Mouse (Mus musculus): ENCODE measurements around the gene Actl6a. TPM values are rescaled to one million over a fixed set of nuclear protein-coding genes. Genes with fewer than 3 reads are reported as not detected.
"Not testable (repeated sequence)": the region's sequence is repeated elsewhere in the genome, so short reads cannot be mapped to it uniquely, and the experiment has no call there.

The Actl6a gene
- polyA plus RNA-seq, 1 experiment: 18.9 TPM

- Histone ChIP-seq H3K4me1 (ENCODE audit: control insufficient read depth, insufficient read depth, low read length) (peaks cover 5% of the 10 kb centered on the region; the same call in 1 of the 2 replicates), H3K4me3 (replicated peaks; ENCODE audit: extremely low read depth, low read depth, low read length) (peak within 1 kb of the TSS; percentile 94)
- no peak for DNase-seq
- TF ChIP-seq POLR2A (IDR thresholded peaks at IDR 0.05; ENCODE audit: borderline replicate concordance, extremely low read depth, low read depth, low read length) (no peak), CTCF (IDR thresholded peaks at IDR 0.05; ENCODE audit: insufficient read depth, low read length) (no peak)
- 1% methylated on average over 31 of the region's 31 CpGs for WGBS
Observed at GRCm38 (mm10) chr3:32737172-32737655, 31.1 kb downstream of the Actl6a start, which contains the start of gene Mrpl47. TSS of gene Mrpl47 (minus strand) at chr3:32737605.

- WGBS: 84% methylated on average over 5 of the region's 5 CpGs
- Histone ChIP-seq H3K4me3 (replicated peaks; ENCODE audit: extremely low read depth, low read depth, low read length) (no peak overlapping the region), H3K4me1 (ENCODE audit: control insufficient read depth, insufficient read depth, low read length) (peaks cover 5% of the 10 kb centered on the region; the same call in 1 of the 2 replicates)
- TF ChIP-seq CTCF (IDR thresholded peaks at IDR 0.05; ENCODE audit: insufficient read depth, low read length): no peak
- TF ChIP-seq POLR2A (IDR thresholded peaks at IDR 0.05; ENCODE audit: borderline replicate concordance, extremely low read depth, low read depth, low read length): no peak
- DNase-seq: no peak
Observed at GRCm38 (mm10) chr3:32738549-32738948, 32.5 kb downstream of the Actl6a start.

GRCm38 (mm10) chr3:32742276-32742780 is 36.2 kb downstream of the Actl6a start:
- no peak for TF ChIP-seq POLR2A (IDR thresholded peaks at IDR 0.05; ENCODE audit: borderline replicate concordance, extremely low read depth, low read depth, low read length)
- no peak for TF ChIP-seq CTCF (IDR thresholded peaks at IDR 0.05; ENCODE audit: insufficient read depth, low read length)
- Histone ChIP-seq H3K4me3 (replicated peaks; ENCODE audit: extremely low read depth, low read depth, low read length) (no peak overlapping the region), H3K4me1 (ENCODE audit: control insufficient read depth, insufficient read depth, low read length) (0 out of 2 replicates have a peak, but pooled peaks cover 2% of the 10 kb centered on the region)
- WGBS: 51% methylated on average over 2 of the region's 2 CpGs
- DNase-seq: no peak

- no peak overlapping the region for H3K4me3 ChIP-seq (replicated peaks; ENCODE audit: extremely low read depth, low read depth, low read length)
- 89% methylated on average over 6 of the region's 6 CpGs for WGBS
- TF ChIP-seq CTCF (IDR thresholded peaks at IDR 0.05; ENCODE audit: insufficient read depth, low read length): no peak
- no peak for TF ChIP-seq POLR2A (IDR thresholded peaks at IDR 0.05; ENCODE audit: borderline replicate concordance, extremely low read depth, low read depth, low read length)
- DNase-seq: no peak
- no peaks in the 10 kb centered on the region for H3K4me1 ChIP-seq (ENCODE audit: control insufficient read depth, insufficient read depth, low read length)
Observed at GRCm38 (mm10) chr3:32745001-32745400, 38.9 kb downstream of the Actl6a start.

GRCm38 (mm10) chr3:32745426-32745825 is 39.3 kb downstream of the Actl6a start:
- not testable (repeated sequence) for H3K4me3 ChIP-seq (replicated peaks; ENCODE audit: extremely low read depth, low read depth, low read length); H3K4me1 ChIP-seq (ENCODE audit: control insufficient read depth, insufficient read depth, low read length)

GRCm38 (mm10) chr3:32748384-32748783 is 42.3 kb downstream of the Actl6a start:
- no peak for DNase-seq
- no peak overlapping the region for H3K4me3 ChIP-seq (replicated peaks; ENCODE audit: extremely low read depth, low read depth, low read length)
- TF ChIP-seq CTCF (IDR thresholded peaks at IDR 0.05; ENCODE audit: insufficient read depth, low read length): no peak
- TF ChIP-seq POLR2A (IDR thresholded peaks at IDR 0.05; ENCODE audit: borderline replicate concordance, extremely low read depth, low read depth, low read length): no peak
- 90% methylated on average over 9 of the region's 9 CpGs for WGBS
- no peaks in the 10 kb centered on the region for H3K4me1 ChIP-seq (ENCODE audit: control insufficient read depth, insufficient read depth, low read length)

More at GRCm38 (mm10) chr3:32745426-32745825, 39.3 kb downstream of the Actl6a start:
- DNase-seq: not testable (repeated sequence)

- 97% methylated on average over 4 of the region's 4 CpGs for WGBS
- H3K4me3 ChIP-seq (replicated peaks; ENCODE audit: extremely low read depth, low read depth, low read length): no peak overlapping the region
- H3K4me1 ChIP-seq (ENCODE audit: control insufficient read depth, insufficient read depth, low read length): no peaks in the 10 kb centered on the region
- no peak for DNase-seq
- TF ChIP-seq POLR2A (IDR thresholded peaks at IDR 0.05; ENCODE audit: borderline replicate concordance, extremely low read depth, low read depth, low read length) (no peak), CTCF (IDR thresholded peaks at IDR 0.05; ENCODE audit: insufficient read depth, low read length) (no peak)
Observed at GRCm38 (mm10) chr3:32749820-32750579, 43.9 kb downstream of the Actl6a start.

- TF ChIP-seq POLR2A (IDR thresholded peaks at IDR 0.05; ENCODE audit: borderline replicate concordance, extremely low read depth, low read depth, low read length): no peak
- TF ChIP-seq CTCF (IDR thresholded peaks at IDR 0.05; ENCODE audit: insufficient read depth, low read length): no peak
- WGBS: 84% methylated on average over 3 of the region's 3 CpGs
- no peak for DNase-seq
- Histone ChIP-seq H3K4me1 (ENCODE audit: control insufficient read depth, insufficient read depth, low read length) (no peaks in the 10 kb centered on the region), H3K4me3 (replicated peaks; ENCODE audit: extremely low read depth, low read depth, low read length) (no peak overlapping the region)
Observed at GRCm38 (mm10) chr3:32754384-32754915, 48.4 kb downstream of the Actl6a start.

- TF ChIP-seq CTCF (IDR thresholded peaks at IDR 0.05; ENCODE audit: insufficient read depth, low read length) (no peak), POLR2A (IDR thresholded peaks at IDR 0.05; ENCODE audit: borderline replicate concordance, extremely low read depth, low read depth, low read length) (no peak)
- WGBS: 76% methylated on average over 5 of the region's 5 CpGs
- Histone ChIP-seq H3K4me1 (ENCODE audit: control insufficient read depth, insufficient read depth, low read length) (no peaks in the 10 kb centered on the region), H3K4me3 (replicated peaks; ENCODE audit: extremely low read depth, low read depth, low read length) (no peak overlapping the region)
- DNase-seq: no peak
Observed at GRCm38 (mm10) chr3:32759212-32759611, 53.1 kb downstream of the Actl6a start.

- no peak for TF ChIP-seq CTCF (IDR thresholded peaks at IDR 0.05; ENCODE audit: insufficient read depth, low read length)
- TF ChIP-seq POLR2A (IDR thresholded peaks at IDR 0.05; ENCODE audit: borderline replicate concordance, extremely low read depth, low read depth, low read length): no peak
- no peak for DNase-seq
- Histone ChIP-seq H3K4me3 (replicated peaks; ENCODE audit: extremely low read depth, low read depth, low read length) (no peak overlapping the region), H3K4me1 (ENCODE audit: control insufficient read depth, insufficient read depth, low read length) (no peaks in the 10 kb centered on the region)
- 57% methylated on average over 8 of the region's 8 CpGs for WGBS
Observed at GRCm38 (mm10) chr3:32762962-32763361, 56.9 kb downstream of the Actl6a start.
